Mouse (Mus musculus) adrenal gland, adult (tissue): ENCODE measurements around the gene Gm9964.
"Not testable (repeated sequence)": the region's sequence is repeated elsewhere in the genome, so short reads cannot be mapped to it uniquely, and the experiment has no call there.

Experiments used
- DNase-seq, 2 experiments: peaks; one replicate each; pipeline ENCODE4 v3.0.0; 2022 to 2023; ENCODE audit warnings: low spot score in 1 of 2; ENCODE audit not compliant: inconsistent age in 2 of 2

Gm9964 gene

DNA sequence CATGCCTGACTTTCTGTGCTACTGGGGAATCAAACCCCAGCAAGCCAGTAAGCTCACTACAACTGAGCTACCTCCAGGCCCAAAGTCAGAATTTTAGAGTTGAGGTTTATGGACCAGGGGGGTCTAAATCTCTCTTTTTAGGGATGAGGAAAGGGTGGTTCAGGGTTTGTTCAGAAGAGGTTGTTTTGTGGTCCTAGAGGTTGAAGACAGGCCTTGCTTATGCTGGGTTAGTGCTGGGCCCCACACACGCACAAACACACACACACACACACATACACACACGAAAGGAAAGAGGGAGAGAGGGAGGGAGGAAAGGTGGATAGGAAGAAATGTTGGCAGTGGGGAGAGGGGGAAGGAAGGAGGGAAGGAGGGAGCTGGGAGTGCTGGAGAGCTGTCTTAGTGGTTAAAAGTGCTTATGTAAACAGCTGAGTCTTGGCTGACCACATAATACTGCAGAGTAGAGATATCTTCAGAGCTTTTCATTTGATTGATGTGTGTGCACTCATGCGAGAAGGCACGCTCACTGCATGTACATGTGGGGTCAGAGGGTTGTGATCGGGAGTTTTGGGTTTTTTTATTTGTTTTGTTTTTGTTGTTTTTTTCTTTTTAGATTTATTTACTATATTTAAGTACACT is at the start of gene Gm9964:
Gene Gm9964, minus strand, starts transcription at position 51 of the 636 bp plus-strand sequence.
- no peak for DNase-seq

DNA sequence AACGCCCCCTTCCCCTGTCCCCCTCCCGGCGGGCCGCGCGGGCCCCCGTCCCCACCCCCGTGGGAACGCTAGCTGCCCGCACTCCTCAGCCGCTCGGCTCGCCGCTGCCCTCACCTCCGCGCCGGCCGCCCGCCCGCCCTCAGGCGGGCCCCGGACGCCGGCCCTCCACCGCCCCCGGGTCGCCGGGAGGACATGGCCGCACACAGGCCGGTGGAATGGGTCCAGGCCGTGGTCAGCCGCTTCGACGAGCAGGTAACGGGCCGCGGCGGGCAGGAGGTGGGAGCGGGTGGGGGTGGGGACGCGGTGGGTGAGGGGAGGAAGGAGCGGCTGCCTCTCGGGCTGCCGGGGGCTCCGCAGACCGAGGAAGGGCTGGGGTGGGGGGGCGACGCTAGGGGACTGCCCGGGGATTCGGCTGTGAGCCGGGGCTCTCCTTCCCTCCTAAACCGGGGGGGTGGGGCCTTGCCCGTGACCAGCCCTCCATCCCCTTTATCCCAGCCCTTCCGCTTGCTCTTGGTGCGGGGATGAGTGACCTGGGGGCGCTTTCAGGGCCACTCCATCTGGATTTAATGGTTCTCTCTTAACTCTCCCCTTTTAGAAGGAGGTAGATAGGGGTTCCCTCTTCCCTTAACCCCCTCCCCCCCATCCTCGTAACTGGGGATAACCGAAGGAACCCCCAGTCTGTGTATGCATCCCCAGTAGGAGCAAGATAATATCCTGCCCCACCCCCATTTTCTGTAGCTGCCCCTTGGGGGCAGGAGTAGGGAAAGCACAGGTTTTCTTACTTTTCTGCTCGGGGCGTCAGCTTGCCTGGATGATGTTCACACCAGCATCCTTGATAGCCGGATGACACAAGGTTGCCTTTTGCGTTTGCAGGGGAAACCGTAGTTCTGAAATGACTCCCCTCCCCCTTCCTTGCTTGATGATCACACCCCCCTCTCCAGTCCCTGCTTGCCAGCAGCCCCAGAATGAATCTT is 43.4 kb upstream of the Gm9964 start:
- peak; percentile 49 to 75 for DNase-seq

DNA sequence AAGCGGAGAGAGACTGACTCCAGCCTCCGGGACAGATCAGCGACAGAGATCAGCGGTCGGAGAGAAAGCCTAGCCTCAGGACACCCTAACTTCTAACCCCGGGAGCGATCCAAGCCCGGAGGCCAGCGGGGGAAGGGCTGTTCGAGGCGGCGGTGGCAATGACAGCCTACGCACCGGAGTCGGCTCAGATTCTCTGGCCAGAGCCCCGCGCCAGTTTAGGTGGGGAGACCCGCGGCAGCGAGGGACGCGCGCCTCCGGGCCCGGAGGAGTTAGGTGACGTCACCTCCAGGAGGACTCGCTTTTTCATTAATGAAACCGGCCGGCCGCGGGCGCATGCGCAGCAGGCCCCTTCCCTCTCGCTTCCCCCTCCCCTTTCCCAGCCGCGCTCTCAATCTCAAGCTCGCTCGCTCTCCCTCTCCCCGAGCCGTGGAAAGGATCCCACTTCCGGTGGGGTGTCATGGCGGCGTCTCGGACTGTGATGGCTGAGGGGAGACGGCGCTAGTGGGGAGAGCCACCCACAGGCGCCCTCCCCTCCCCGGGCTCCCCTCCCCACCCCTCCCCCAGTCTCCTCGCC is 42.6 kb upstream of the Gm9964 start, which contains the start of gene Nf1:
Gene Nf1, plus strand, starts transcription at position 460 of the 574 bp plus-strand sequence.
- peak; percentile 97 to 99 for DNase-seq

DNA sequence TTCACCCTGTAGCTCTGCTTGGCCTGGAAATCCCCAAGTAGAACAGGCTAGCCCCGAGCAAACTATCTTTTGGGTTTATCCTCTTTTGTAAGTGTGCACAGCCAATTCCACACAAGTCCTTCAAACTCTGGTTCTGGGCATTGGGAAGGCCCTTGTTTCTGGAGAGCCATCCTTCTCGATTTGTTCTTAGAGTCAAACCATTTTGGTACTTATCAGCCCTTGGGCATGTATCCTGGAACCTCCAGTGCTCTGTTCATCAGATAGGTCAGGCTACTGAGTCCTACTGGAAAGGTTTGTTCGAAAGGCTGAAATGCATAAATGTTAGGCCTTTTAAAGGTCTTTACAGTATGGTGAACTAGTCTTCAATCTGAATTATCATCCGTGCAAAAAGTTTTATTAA is 41.9 kb upstream of the Gm9964 start:
- peak in 1 of 2 experiments; percentile 18 for DNase-seq

DNA sequence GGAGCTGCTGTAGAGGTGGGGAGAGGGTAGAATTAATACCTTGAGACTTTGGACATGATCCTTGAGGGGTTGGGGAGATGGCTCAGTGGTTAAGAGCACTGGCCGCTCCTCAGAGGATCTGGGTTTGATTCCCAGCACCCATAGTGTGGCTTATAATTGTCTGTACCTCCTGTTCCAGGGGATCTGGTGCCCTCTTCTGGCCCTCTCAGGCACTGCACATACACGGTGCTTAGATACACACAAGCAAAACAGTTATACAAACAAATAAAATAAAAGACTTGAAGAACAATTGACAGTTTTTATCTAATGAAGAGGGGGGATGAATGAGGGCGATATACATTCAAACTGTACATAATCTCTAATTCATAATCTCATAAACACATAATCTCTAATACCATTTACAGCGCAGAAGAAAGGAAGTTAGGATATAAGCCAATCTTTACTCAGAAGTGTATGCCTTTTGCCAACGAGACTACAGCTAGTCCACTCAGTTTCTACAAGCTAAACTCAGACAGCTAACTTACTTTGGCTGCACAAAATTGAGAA is 40.1 kb upstream of the Gm9964 start:
- DNase-seq: peak in 1 of 2 experiments; percentile 41

DNA sequence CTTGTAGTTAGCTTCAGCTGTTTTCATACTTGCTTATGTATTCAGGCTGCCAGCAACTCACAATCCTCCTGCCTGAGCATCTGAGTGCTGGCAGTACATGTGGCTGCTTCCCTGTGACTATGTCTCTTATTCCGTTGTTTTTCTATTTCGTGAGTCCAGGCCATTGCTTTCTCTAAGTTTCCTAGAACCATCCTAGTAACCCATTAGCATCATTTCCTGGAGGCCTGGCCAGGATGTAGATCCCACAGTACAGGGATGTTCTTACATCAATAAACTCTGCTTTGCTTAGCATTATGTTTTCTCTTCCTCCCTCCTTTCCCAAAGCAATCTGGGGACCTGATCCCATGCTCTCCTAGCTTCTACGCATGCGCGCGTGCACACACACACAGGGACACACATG is 38.4 kb upstream of the Gm9964 start:
- no peak for DNase-seq

DNA sequence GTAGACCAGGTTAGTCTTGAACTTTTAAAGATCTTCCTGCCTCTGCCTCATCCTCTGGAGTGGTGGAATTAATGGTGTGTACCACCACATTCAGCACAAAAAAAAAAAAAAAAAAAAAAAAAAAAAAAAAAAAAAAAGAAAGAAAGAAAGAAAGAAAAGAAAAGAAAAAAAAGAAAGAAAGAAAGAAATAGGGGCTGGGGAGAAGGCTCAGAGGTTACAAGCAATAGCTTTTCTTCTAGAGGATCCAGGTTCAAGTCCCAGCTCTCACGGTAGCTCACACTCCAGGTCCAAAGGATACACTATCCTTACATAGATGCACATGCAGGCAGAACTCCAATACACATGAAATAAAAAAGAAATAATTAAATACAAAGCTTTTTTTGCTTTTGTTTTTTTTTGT is 32.9 kb upstream of the Gm9964 start:
- no peak for DNase-seq

DNA sequence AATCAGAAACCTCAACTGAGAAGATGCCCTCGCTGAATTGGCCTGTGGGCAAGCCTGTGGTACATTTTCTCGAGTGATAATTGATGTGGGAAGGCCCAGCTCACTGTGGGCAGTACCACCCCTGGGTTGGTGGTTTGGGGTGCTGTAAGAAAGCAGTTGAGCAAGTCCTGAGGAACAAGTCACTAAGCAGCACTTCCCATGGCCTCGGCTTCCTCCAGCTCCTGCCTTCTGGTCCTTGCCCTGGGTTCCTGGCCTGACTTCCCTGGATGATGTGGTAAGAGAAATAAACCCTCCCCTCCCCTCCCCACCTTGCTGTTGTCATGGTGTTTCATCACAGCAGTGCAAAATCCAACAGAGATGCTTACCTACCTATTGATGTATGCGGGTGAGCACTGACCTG is 31.4 kb upstream of the Gm9964 start:
- no peak for DNase-seq

DNA sequence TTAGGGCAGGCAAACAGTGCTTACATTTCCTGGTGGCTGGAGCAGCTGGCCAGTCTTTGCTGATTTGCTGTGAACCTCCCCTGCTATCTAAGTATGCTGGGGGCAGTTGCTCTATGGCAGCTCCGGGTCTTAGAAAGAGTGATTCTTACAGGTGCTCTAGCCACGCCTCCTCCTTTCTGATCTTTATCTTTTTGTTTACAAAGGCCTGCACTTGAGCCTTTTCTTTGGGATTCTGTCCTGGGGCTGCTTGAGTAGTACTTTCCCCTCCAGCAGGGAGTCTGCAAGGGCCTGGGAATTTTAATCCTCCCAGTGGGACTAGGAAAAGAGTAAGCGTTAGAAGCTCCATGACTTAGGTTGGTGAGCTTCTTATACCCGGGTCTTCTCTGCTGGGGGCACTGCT is 30.4 kb upstream of the Gm9964 start:
- DNase-seq: no peak

DNA sequence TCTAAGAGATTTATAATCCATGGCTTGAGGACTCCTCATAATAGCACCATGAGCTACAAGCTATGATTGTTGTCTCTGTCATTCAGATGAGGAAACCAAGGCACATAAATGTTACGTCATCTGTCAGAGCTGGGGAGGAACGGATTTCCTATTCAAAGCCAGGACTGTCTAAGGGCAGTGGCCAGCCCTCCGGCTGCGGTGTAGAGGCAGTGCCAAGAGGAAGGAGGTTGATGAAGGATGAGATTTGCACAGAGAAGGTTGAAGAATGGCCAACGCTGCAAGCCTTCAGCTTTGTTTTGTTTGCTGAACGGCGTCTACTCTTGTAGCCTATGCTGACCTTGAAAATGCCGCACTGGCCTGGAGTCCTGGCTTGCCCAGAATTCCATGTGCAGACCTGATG is 29.0 kb upstream of the Gm9964 start:
- peak; percentile 34 to 65 for DNase-seq

DNA sequence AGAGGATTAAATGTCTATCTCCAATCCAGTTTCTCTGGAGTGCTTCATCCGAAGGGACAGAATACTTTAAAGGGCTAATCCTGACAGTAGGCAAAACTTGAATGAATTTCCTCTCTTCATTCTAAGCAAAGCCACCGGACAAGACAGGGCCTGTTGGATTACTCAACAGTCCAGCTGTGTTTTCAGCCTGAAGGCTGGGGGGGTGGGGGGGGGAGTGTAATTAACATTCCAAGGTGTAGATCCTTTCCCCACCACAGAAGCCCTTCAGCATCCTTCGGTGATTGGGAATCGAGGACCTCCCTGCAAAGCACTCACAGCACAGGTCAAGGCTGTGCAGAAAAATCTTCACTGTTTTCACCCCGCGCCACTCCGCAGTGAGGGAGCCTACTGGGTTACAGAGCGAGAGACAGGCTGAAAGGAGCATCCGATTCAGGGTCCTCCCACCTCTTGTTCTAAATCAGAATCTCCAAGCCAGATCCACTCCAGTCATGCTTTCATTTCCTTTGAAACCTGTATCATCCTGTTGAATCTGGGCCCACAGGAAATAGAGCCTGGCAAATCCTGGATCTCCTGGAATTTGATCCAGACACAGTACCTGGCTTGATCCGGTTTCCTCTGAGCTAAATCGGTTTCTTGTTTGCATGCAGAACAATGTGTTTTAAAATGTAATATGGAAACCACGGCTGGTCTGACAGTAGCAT is 27.4 kb upstream of the Gm9964 start:
- peak in 1 of 2 experiments; percentile 55 for DNase-seq

DNA sequence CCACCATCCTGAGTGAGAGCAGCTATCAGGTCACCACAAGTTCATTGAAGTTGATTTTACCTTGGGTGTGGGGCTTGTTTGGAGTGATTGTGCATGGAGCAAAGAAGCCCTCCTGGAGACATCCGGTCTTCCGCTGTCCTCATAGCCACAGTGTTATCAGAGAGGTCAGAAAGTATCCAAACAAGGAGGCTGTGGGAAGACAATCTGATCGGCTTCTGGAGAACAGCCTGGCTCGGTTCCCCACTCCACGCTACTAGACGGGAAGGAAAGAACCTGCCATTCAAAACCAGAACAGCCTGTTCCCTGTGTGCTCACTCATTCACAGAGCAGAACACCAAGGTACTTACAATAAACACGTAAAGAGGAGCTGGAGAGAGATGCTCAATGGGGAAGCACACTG is 23.1 kb upstream of the Gm9964 start:
- DNase-seq: peak; percentile 21 to 42

DNA sequence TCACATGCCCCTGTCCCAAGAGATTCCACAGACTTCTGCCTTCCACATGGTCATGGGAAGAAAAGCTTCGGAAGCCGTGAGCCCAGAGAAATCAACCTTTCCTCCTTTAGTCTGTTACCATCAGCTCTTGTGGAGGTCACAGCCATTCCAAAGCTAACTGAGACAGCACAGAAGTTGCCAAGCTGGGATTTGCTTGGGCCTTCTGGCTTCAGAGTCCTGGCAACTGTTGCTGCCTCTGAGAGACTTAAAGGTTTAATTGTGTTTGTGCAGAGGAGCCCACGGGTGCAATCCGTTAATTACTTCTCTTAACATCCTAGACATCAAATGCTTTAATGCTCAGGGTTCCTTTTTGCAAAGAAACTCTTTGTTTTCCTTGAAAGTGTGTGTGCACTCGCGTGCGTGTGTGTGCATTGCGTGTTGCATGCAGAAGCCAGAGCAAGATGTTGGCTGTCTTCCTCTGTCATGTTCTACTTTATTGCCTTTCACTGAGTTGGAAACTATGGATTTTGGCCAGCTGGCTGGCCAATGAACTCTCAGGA is 20.2 kb upstream of the Gm9964 start:
- DNase-seq: no peak

DNA sequence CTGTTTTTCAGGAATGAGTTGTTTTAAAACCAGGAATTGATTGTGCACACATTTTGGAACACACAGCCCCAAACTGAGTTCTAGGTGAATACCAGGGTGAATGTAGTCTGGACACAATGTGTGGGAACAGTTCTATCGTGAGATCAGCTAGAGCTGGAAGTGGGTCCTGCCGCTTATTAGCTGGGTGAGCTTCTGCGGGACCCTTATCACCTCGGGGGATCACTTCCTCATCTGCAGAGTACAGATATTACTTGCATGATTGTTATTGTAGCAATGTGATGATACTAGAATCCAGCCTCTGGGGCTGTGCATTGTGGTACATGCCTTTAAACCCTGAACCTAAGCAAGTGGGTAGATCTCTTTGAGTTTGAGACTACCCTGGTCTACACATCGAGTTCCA is 13.8 kb upstream of the Gm9964 start:
- no peak for DNase-seq

DNA sequence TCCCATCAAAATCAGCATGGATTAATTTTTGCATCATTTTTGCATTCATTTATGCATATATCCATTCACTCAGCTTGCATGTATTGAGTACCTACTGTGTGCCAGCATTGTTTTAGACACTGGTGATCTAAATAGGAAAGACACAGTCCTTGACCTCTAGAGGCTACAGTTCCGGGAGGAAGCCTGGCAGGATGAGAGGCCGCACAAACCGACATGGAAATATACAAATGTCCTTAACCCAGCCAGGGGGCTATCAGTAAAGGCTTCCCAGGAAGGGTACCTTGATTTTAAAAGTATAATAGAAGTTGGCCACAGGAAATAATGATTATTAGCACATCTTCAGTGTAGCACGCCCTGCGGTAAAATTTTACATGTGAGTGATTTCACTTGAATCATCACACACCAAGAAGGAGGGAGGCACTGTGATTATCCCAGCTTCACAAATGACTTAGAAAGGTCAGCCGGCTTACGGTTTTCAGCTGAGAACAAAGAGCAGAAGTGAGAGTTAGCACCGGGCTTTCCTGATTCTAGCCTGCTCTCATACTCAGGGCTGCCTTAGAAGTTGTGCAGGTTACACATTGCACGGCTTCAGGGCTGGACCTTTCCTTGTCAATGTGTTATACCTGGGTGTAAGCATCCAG is 11.0 kb upstream of the Gm9964 start:
- peak; percentile 15 to 69 for DNase-seq

DNA sequence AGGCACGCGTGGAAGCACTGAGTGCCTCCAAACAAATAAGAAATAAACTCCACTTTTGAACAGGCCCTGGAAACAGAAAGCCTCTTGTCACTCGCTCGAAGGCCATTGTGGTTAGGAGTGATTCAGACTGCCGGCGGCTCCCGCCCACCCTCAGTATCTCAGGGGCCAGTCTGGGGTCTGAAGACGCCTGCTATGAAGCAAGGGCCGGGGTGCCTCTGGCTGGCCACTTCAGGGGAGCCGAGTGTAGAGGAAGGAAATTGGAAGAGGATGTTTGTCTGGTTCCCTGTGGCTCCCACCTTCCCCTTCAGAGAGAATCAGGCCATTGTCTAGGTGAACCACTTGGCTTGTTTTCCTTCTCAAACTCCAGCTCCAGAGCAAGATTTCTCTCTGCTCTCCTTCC is 10.3 kb upstream of the Gm9964 start:
- peak; percentile 71 to 87 for DNase-seq

DNA sequence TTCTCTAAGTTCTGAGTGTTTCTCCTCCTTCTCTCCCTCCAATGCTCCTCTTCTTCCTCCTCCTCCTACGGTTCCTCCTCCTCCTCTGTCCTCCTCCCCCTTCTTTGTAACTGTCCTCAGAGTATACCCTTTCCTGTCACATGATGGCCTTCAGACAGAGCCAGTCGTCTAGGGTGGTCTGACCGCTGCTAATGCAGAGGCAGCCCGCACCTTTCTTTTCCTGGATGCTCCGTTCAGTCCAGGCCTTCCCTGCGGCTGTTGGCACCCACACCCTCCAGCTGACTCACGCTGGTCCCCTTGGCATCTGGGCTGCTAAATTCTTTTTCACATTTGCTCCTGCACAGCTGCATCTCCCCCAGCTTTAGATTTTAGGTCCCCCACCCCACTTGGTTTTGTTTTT is 9.8 kb upstream of the Gm9964 start:
- DNase-seq: peak; percentile 65 to 79

DNA sequence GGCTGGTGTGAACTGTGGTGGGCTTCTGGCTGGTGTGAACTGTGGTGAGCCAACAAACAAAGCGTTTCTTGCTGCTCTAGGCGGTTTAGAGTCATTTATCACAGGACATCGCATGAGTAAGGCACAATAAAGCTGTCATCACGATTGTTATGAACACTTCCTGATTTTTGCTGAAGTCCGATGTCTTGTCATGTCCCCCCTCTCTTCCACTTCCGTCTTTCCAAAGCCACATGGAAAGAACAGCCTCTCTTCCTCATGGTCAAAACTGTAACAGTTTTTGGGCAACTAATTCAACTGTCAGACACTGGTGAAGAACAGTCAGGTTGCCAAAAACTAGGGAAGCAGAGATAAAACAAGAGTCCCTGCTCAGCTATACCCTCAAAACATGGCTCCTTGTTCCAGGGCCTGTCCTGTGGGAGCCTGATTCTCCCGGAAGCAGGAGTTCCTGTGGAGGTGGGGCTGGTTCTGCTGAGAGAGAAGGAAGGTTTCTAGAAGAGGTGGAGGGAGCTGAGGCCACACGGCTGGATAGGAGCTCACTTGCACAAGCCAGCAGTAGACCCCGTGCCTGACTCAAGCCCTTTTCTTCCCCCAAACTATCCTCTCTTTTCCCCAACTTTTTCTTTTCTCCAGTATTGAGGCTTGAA is 9.1 kb upstream of the Gm9964 start:
- peak; percentile 21 to 47 for DNase-seq

DNA sequence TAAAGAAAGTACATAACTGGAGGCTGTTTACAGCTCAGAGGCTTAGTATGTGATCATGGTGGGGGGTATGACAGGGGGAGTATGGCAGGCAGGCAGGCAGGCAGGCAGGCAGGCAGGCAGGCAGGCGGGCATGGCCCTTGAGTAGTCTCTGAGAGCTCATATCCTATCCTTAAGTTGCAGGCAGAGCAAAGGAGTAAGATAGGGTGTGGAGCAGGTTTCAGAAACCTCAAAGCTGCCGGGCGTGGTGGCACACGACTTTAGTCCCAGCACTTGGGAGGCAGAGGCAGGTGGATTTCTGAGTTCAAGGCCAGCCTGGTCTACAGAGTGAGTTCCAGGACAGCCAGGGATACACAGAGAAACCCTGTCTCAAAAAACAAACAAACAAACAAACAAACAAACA is 7.5 kb upstream of the Gm9964 start:
- DNase-seq: not testable (repeated sequence)

DNA sequence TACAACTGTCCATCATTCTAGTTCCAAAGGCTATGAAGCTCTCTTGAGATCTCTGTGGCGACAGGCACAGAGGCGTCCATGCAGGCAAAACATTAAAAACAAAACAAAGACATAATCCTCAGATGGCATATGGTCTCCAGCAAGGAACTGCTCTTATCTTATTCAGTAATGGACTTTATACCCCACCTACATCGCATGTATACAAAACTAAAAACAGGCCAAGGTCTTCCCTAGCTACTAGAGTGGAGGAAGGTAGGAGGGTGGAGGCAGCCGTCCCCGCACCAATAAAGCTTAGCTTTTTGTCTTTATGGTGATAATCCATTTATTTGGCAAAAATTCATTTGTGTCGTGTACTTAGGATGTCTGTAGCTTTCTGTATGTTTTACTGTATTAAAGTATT is 6.4 kb upstream of the Gm9964 start:
- DNase-seq: no peak
